Mouse (Mus musculus): ENCODE measurements around the gene Slc39a8. TPM values are rescaled to one million over a fixed set of nuclear protein-coding genes. Genes with fewer than 3 reads are reported as not detected.

Slc39a8 gene
- polyA plus RNA-seq, 1 experiment from 2014 or later: 7.3 TPM

DNA sequence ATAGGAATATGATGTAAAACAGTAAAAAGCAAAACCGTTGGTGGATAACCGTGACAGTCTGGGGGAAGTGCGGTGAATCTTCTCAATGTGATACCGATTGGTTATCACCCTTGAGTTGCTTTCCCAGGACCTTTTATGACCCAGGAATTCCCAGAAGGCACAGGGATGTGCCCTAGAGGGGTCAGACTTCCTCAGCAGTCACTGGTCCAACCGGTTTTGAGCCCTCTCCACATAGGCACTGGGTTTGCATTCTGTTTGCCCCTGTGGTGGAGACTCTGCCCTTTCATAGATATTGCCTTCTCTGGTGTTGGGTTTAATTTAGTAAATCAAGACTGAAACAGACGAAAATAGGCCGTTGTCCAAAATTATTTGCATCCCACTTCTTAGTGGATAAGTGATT is 20.8 kb downstream of the Slc39a8 start:
- no peak for DNase-seq (ENCODE audit: low spot score)

DNA sequence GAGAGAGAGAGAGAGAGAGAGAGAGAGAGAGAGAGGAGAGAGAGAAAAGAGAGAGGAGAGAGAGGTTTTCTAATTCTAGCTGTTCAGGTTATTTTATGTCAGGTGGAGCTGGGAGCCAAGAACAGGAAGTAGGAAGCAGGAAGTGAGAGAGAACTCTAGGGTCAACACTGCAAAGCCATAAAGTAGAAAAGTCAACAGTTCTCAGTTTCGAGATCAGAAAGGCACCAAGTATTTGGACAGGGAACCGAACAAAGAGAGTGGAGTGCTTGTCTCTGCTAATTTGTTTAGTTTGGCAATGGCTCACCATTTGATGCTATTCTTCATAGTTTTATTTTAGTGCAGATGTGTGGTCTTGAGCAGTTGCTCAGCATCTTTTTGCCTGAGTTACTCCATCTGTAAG is 26.5 kb downstream of the Slc39a8 start:
- no peak for DNase-seq (ENCODE audit: low spot score)

DNA sequence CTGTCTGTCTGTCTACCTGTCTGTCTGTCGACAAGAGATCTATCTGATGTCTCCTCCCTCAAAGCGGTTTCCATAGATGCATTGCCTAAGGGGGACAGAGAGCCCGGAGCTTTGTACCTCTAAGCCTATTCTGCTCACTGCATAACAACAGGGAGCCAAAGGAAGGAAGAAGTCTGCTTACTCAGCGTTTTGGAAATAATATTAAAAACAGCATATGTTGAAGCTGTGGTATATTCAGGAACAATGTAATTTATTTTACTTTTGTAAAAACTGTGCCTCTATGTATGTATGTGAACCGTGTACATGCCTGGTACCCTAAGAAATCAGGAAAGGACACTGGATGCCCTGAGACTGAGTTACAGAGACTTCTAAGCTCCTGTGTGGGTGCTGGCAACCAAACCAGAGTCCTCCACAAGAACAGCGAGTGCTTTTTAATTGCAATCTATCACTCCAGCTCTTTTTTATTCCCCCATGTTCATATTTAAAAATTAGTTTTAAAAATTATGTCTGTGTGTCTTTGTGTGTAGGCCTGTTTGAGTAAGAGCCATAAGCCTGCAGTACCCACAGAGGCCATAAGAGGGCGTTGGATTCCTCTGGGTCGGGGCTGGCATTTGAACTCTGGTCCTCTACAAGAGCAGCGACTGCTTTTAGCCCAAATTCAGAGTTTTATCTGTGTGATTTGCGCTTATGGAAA is 28.7 kb downstream of the Slc39a8 start:
- DNase-seq (ENCODE audit: low spot score): no peak

DNA sequence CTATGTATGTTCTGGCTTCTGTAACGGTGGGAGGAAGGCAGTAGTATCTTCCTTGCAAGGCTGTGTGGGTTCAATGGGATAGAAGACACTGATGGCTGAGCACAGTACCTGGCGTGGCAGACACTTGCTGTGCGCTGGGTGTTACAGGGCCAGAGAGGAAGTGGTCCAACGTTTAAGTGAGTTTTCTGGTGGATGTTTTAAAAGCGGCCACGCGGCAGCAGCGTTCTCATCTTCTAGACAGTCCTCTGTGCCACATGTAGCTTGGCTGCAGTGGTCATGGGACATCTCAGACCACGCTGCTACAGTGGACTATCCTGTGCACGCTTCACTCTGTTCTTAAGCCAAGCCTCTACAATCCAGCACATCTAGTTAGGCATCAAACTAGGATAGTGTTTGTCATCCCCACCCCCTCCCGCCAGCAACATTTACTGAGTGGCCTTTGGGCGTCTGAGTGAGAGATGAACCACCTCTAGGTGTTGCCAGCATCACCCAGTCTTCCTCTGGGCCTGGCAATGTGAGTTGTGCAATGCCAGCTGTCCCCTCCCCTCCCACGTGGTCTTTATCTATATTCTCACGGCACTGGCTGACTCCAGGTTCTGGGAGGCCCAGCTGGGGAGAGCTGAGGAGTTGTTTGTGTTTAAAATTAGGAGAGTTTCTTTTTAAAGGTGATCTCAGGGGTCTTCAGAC is 29.4 kb downstream of the Slc39a8 start:
- no peak for DNase-seq (ENCODE audit: low spot score)

DNA sequence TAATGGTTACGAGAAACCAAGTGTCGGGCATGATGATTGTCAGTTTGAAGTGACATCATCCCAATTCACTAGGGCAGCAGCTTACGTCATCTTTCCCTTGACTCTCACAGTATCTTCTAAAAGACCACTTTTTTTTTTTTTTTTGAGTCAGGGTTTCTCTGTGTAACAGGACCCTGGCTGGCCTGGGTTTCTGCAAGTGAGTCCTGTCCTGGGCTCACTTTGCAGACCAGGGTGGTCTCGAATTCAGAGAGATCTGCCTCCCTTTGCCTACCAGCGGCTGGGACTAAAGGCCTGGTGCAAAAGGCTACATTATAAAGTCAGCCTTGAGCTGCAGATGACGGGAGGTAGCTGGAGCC is 29.9 kb downstream of the Slc39a8 start:
- no peak for DNase-seq (ENCODE audit: low spot score)

DNA sequence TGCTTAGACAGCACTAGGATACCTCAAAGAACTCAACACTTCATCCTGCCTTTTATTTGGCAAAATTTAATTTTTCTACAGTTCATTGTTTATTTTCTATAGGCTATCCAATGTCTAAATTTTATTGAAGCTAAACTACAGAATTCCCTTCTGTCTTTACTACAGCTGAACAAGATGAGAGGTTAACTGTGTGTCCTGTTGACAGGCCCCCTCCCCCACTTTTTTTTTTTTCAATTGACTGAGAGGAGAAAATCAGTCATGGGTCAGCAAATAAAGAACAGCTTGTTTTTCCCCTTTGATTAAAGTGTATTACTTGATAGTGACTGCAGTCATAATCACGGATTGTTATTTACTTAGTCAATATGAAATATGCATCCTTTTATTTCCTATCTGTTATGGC is 31.2 kb downstream of the Slc39a8 start:
- DNase-seq (ENCODE audit: low spot score): no peak

DNA sequence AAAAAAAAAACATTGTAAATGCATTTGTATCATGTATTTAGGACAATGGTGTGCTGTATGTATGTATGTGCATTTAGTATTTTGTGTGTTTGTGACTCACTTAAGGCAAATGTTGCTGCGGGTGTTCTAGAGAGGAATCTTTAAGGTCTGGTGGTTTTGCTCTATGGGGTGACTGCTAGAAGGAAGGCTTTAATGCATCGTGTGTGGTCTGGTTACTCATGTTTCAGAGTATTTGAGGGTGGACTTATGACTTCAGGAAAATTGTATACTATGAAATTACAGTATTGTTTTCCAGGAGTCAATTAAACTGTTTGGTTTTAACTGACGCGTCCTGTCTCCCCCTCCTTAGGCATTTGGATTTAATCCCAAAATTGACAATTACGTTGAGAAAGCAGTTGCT is 32.1 kb downstream of the Slc39a8 start:
- DNase-seq (ENCODE audit: low spot score): no peak

DNA sequence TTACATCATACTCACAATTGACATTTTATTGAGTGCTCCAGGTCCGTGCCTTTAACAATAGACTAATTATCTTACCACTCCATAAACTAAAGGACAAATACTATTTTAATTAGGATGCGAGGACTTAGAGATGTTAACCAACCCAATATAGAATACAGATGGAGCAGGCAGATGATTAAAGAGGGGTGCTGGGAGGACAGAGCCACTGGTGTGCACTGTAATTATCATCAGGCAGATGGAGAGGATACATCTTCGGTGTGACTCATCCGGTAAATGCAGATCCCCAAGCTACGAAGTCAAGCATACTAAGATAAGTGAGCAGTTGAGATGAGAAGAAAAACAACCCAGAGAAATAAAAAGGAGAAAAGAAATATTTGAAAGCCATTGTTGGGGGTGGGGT is 34.4 kb downstream of the Slc39a8 start:
- no peak for DNase-seq (ENCODE audit: low spot score)

DNA sequence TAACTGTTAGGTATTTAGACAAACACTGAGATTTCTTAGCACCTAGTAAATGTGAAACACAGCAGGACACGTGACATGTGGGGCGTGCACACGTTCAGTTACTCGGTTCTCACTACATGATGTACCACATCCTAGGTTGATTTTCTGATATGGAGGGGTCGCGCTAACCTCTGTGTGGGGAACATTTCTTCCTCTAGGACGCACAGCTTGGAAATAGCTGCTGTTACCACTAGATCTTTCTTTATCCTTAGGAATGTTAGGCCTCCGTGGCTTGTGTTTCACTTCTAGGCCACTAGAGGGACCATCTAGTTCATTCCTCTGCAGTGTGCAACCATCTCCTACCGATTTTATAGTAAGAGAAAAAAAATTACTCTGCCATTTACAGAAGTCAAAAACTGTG is 37.7 kb downstream of the Slc39a8 start:
- DNase-seq (ENCODE audit: low spot score): peak; percentile 18

DNA sequence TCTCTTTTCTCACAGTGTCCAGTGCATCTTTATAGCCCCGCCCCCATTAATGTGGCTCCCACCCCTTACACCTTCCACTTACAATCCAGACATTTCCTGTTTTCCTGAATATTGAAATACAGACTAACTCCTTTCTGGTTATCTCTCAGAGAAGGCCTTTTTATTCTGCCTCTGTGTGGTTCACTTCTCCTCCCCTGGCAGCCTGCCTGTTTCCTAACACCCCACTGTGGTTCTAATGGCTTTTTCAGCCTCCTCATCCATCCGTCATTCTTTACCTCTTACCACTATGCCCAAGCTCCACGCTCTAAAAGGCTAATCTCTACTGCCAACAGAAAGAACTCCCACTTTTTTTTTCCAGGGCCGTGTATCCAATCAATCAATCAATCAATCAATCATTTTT is 44.0 kb downstream of the Slc39a8 start:
- DNase-seq (ENCODE audit: low spot score): no peak

DNA sequence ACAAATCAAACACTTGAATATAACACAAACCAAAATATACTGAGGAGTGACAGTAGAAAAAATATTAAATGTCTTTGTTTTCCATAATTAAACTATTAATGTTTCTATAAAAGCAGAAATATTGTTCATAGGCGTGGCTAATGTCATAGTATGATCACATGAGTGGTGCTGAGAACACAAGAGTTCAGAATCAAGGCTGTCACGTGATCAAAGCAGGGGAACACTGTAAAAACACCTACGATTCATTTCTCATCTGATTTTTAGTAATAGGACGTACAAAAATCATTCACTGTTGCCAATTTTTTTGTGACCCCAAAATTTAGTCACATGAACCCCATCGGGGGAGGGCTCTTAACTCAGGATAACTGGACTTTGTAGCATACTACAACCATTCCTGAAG is 47.2 kb downstream of the Slc39a8 start:
- no peak for DNase-seq (ENCODE audit: low spot score)

DNA sequence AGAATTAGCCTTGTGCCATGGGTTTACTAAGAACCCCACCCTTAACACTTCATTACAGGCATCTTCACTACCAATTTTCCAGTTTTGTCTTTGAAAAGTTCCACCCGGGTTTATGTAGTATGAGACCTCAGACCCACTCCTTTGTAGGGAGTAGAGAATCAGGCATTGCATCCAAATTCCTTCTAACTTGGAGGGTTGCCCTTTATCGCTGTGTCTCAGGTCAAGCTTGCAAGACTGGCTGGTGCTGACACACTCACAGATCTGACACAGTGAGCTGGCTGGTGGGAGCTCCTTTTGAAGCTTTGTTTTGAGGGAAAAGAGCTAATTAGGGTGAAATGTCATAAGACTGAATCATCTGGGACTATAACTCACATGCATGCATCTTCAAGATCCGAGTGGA is 48.5 kb downstream of the Slc39a8 start:
- DNase-seq (ENCODE audit: low spot score): no peak

DNA sequence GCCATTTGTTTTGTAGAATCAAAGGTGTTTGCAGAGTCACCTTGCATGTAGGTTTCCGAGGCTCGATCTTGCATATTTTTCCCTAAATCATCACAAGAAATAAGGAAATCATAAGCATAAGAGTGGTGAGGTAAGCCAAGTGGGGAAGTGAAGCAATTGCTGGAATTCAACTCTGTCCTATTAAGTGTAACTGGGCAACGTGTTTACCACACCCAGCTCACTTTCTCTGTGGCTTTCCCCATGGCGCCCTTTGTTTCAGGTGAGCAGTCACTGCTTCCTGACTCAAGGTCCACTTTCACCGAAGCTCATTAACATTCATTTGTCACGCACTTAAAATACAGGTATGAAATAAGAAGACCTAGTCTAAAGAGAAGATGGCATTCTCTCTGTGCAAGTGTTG is 53.0 kb downstream of the Slc39a8 start:
- DNase-seq (ENCODE audit: low spot score): no peak

DNA sequence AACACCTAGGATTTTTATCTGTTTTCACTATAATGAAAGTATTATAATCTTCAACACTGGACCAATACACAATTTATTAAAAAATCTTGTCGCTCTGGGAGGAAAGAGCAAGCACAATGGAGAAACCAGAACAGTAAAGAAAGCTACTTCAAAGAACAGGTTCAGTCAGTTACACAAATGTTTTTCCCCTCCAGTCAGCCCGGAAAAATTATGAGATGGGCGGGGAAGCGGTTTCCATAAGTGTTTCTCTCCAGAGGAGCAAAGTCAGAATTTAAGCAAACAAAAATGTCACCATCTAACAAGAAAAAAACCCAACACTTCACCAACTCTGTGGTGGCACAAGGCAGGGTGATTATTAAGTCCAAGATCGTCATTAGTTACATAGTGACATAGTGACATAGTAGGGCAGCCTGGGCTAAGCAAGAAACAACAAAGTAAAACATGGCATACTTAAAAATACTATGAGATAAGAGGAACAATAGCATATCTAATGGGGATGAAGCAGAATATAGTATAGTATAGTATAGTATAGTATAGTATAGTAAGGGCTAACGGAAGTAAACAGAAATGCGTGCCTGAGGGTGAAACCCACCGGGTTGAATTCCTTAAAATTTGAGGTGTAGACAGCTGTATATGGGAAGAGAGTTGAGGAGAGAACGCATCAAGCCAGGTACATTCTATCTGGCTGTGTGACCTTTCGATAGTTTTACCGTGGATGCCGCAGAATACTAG is 61.0 kb downstream of the Slc39a8 start:
- DNase-seq (ENCODE audit: low spot score): no peak

DNA sequence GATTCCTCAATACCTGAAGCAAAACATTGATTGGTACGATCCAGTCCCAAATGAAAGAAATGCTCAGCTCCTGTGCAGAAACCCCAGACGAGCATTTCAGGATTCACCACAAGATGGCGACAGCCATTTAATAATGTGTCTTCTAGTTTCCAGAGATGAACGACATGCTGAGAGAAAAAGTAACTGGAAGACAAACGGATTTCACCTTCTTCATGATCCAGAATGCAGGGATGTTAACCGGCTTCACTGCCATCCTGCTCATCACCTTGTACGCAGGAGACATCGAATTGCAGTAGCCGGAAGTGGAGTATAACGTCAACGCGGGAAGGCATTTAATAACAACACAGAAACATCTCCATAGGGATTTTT is 61.6 kb downstream of the Slc39a8 start:
- DNase-seq (ENCODE audit: low spot score): peak; percentile 62

DNA sequence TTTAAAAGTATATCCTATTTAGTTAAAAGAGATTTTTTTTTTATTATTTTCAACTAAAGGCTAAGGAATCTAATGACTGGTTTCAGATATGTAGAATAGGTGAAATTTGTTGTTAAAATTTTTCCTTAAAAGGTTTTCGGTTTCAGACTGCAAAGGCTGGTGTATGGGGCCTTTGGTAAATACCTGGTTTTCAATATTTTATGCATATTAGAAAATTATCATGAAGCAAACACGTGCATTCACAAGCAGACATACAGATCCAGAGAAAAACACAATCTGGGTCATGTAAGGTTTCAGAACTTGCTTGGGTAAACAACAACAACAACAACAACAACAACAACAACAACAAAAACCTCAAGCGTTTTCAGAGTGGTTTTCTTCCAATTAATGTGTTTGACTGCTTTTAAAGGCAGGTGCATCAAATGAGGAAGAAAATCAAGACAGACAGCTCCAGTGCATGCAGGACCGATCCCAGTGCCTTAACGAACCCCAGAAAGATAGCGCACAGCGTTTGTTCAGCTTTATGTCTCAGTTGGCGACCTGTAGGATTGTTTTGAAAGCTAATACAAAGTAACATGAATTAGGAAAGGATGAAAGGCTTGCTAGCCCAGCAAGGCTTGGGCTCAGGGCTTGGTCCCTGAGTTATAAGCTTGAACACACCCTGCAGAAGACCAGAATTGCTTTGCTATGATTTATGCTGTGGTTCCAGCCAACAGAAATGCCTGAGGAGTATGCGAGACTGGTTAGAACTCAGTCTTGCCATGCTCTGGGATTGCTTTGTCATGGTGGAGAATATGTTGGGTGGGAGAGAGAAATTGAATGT is 62.2 kb downstream of the Slc39a8 start:
- no peak for DNase-seq (ENCODE audit: low spot score)

DNA sequence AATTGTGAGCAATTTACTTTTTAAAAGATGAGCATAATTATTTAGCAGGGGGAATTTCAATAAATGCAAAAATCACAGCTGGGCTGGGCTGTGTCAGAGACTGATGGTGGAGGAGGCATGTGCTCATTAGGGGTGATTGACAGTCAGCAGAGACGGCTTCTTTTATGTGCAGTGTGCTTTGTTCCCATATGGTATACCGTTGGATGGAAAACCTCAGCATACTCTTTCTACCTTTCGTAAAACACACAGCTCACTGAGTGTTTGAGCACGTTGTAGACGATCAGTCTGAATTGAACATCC is 62.7 kb downstream of the Slc39a8 start:
- no peak for DNase-seq (ENCODE audit: low spot score)

DNA sequence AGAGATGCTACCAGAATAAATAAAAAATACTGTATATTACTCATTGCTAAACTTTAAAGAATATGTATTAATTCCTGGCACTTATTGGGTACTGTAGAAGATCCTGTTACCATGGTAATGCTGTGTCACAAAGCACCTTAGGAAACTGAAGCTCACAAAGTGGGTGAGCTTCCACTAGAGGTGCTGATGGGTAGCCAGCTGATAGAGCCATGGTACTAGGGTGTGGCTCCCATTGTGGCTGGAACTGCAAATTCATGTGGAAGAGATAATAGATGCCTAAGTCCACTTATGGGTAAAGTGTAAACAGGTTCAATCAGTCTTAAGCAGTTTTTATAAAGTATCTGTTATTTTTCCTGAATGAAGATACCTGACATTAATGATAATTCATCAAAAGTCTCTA is 64.3 kb downstream of the Slc39a8 start:
- DNase-seq (ENCODE audit: low spot score): no peak

DNA sequence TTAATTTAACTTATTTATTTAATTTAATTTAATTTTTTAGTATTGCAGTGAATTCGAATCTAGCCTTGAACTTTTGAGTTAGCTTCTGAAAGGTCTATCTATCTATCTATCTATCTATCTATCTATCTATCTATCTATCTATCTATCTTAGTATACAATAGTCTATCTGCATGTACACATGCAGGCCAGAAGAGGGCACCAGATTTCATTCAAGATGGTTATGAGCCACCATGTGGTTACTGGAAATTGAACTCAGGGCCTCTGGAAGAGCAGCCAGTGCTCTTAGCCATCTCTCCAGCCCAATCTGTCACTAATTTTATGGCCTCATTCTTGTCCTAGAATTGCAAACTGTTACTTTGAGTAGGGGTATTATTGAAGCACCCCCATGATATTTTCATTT is 78.3 kb downstream of the Slc39a8 start:
- DNase-seq (ENCODE audit: low spot score): no peak

DNA sequence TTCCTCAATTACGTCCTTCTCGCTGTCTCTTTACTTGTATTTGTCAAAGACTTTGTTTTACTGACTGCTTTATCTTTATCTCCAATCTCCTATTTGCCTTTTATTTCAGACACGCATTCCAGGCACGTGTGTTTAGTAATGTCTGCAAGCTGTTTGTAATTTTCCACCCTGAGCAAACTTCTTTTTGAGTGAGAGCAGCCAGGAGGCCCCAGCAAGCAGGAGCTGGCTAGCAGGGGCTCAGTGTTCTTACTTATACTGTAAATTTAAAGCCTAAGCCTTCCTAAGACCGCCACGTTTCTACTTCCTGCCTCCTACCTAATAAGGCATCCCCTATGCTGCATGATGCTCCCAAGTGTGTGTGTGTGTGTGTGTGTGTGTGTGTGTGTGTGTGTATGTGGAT is 79.8 kb downstream of the Slc39a8 start:
- no peak for DNase-seq (ENCODE audit: low spot score)

DNA sequence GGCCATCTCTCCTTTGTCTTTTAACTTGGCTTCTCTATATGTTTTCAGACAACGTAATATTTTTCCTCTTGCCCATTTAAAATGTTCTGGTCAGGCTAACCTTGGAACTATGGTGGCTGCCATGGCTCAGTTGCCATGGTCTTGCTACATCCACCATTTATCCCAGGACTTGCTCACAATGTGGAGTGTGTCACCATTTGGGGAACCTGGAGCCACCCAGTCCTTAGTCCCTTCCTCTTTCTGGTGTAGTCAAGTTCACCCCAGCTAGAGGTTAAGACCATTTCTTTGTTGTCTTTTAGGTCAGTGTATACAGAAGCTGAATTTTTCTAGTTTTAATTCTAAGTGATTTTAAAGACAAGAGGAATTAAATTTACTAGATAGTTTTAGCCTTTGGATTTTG is 80.7 kb downstream of the Slc39a8 start:
- no peak for DNase-seq (ENCODE audit: low spot score)

DNA sequence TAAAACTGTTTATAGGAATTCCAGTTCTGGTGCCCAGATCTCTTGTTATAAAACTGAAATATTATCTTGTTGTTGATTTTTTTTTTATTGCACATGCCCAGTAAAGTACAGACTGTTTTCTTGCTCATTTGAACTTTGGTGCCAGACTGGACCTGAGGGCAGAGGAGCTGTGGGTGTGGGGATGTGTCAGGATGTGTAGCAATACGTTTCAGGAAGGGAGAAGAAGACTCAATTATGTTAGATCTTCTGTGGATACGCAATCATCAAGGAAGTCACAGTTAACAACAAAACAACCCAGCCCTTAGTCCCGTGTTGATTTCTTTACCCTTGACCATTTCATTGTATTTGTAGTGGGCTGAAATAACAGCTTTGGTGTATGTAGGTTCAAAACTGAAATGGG is 81.9 kb downstream of the Slc39a8 start:
- DNase-seq (ENCODE audit: low spot score): no peak
